Comparison of ENCODE assay signal across 8 mouse cellular contexts in genomic region chr5:41884563-41884962, GRCm38 (mm10). TPM values are rescaled to one million over a fixed set of nuclear protein-coding genes. Genes with fewer than 3 reads are reported as not detected.
DNase-seq lines count a peak whose midpoint lies in the region; ATAC-seq and TF ChIP-seq lines count a peak whose summit lies in the region.

No protein-coding gene starts in this region.

- H3K9me3 ChIP-seq in E14TG2a.4 (ENCODE audit: low read length): peaks cover 8% of the 10 kb centered on the region
- H3K9me3 ChIP-seq in forebrain, postnatal 0 days (ENCODE audit: low read length): no peaks in the 10 kb centered on the region
- no peaks in the 10 kb centered on the region for H3K9me3 ChIP-seq in liver, embryonic 14.5 days (ENCODE audit: control insufficient read depth, low read length)

- H3K27ac ChIP-seq in forebrain, postnatal 0 days (ENCODE audit: low read depth, low read length): no peak overlapping the region
- H3K27ac ChIP-seq in liver, embryonic 14.5 days: no peak overlapping the region

- peak; percentile 73 for ATAC-seq in forebrain, postnatal 0 days
- no peak for ATAC-seq in liver, embryonic 14.5 days (ENCODE audit: insufficient read depth)

- H3K4me2 ChIP-seq in forebrain, postnatal 0 days (ENCODE audit: low read depth): no peak overlapping the region
- H3K4me2 ChIP-seq in liver, embryonic 14.5 days (ENCODE audit: low read depth): no peak overlapping the region

- TF ChIP-seq CTCF in E14TG2a.4 (conservative IDR thresholded peaks at IDR 0.05; ENCODE audit: low read length): peak; percentile 86
- peak; percentile 80 for TF ChIP-seq CTCF in forebrain, postnatal 0 days (IDR thresholded peaks at IDR 0.05; ENCODE audit: low read depth)
- TF ChIP-seq CTCF in liver, embryonic 14.5 days (IDR thresholded peaks at IDR 0.05; ENCODE audit: low read depth): peak; percentile 76

- H3K36me3 ChIP-seq in E14TG2a.4 (ENCODE audit: insufficient read depth, low read length): no peaks in the 10 kb centered on the region
- H3K36me3 ChIP-seq in forebrain, postnatal 0 days (ENCODE audit: insufficient read depth): no peaks in the 10 kb centered on the region
- H3K36me3 ChIP-seq in liver, embryonic 14.5 days (replicated peaks; ENCODE audit: control insufficient read depth, insufficient read depth, low read depth): no peaks in the 10 kb centered on the region

- H3K27me3 ChIP-seq in E14TG2a.4 (ENCODE audit: insufficient read depth, low read length): peaks cover 30% of the 10 kb centered on the region
- no peaks in the 10 kb centered on the region for H3K27me3 ChIP-seq in forebrain, postnatal 0 days (ENCODE audit: insufficient read depth, low read length)
- H3K27me3 ChIP-seq in liver, embryonic 14.5 days (ENCODE audit: control insufficient read depth, insufficient read depth, low read length): no peaks in the 10 kb centered on the region

- H3K4me3 ChIP-seq in E14TG2a.4 (replicated peaks; ENCODE audit: low read length): no peak overlapping the region
- H3K4me3 ChIP-seq in forebrain, postnatal 0 days (ENCODE audit: low read depth, low read length): no peak overlapping the region
- H3K4me3 ChIP-seq in liver, embryonic 14.5 days (ENCODE audit: insufficient read depth in 1 of 2, low read depth in 2 of 2, low read length in 2 of 2): no peak overlapping the region

- no peaks in the 10 kb centered on the region for H3K4me1 ChIP-seq in E14TG2a.4 (replicated peaks; ENCODE audit: low read depth, low read length)
- peaks cover 7% of the 10 kb centered on the region; the same call in 1 of the 2 replicates for H3K4me1 ChIP-seq in forebrain, postnatal 0 days (ENCODE audit: insufficient read depth)
- no peaks in the 10 kb centered on the region for H3K4me1 ChIP-seq in liver, embryonic 14.5 days (replicated peaks; ENCODE audit: control insufficient read depth in 2 of 2, insufficient read depth in 2 of 2, low read length in 1 of 2)

- DNase-seq in adrenal gland, adult (ENCODE audit: inconsistent age in 2 of 2, low spot score in 1 of 2): peak; percentile 43 to 86
- no peak for DNase-seq in adrenal gland, adult 8-10 months
- peak; percentile 44 for DNase-seq in c-Kit-positive CD71-positive TER-119-negative erythroid progenitor cells, embryonic 14.5 days (ENCODE audit: low read depth)
- DNase-seq in forebrain, postnatal 0 days: peak; percentile 81
- DNase-seq in kidney, postnatal 14 days: peak; percentile 54
- DNase-seq in liver, embryonic 14.5 days (ENCODE audit: low read depth in 3 of 3, low spot score in 3 of 3): peak; percentile 7 to 24 (median 19)
- DNase-seq in retina, embryonic 14.5 days (ENCODE audit: low spot score): peak; percentile 84

- no peak for TF ChIP-seq EP300 in liver, embryonic 14.5 days (IDR thresholded peaks at IDR 0.05; ENCODE audit: low read depth)

- WGBS in forebrain, postnatal 0 days: 19% methylated on average over 12 of the region's 12 CpGs
- 17% methylated on average over 12 of the region's 12 CpGs for WGBS in liver, embryonic 14.5 days (ENCODE audit: insufficient replicate concordance)

- no peak overlapping the region for H3K9ac ChIP-seq in forebrain, postnatal 0 days
- H3K9ac ChIP-seq in liver, embryonic 14.5 days (replicated peaks): no peak overlapping the region

RNA-seq across cellular contexts. Expression of gene Bod1l, which starts 40.4 kb away (rescaled TPM):
- total RNA-seq in adrenal gland, adult 8-10 months (2022): 10 to 100 TPM; 35.9 to 45.8 (median 38.2) TPM
- total RNA-seq in forebrain, postnatal 0 days (2014; rRNA removed): 16.5 and 23.5 TPM in 2 replicates
- polyA plus RNA-seq in forebrain, postnatal 0 days (2015; fragmentation: Nextera tagmentation; extraction: Ambion mirVana): 13.2 and 24.5 TPM in 2 replicates
- 2.5 and 4.4 TPM in 2 replicates for polyA plus RNA-seq in liver, embryonic 14.5 days (2012; rRNA removed)
- polyA plus RNA-seq in liver, embryonic 14.5 days (2014; fragmentation: Nextera tagmentation; extraction: Ambion mirVana): 7.9 and 8.4 TPM in 2 replicates
